Mouse (Mus musculus) limb, embryonic 15.5 days (tissue): Measurements from ENCODE around the gene Magea6. TPM values are rescaled to one million over a fixed set of nuclear protein-coding genes. Genes with fewer than 3 reads are reported as not detected.
"Not testable (repeated sequence)": the region's sequence is repeated elsewhere in the genome, so short reads cannot be mapped to it uniquely, and the experiment has no call there.

Experiments
- ATAC-seq: fragments of 200-750 bp; cut with Nextera tagmentation; 2 replicates; pipeline ENCODE4 v1.8.0; 2017; ENCODE audit warnings: low read depth, moderate TSS enrichment; ENCODE audit not compliant: insufficient number of reproducible peaks, low FRiP score, low TSS enrichment
- H3K27ac ChIP-seq: fragments of 300-500 bp; sonication (generic); 2 replicates; pipeline ENCODE4 v1.5.1; 2015; ENCODE audit warnings: moderate library complexity, mild to moderate bottlenecking, inconsistent platforms
- H3K27me3 ChIP-seq: fragments of 300-500 bp; sonication (generic); 2 replicates; pipeline ENCODE4 v1.6.1; 2015; ENCODE audit warnings: inconsistent platforms
- H3K36me3 ChIP-seq: fragments of 300-500 bp; sonication (generic); 2 replicates; pipeline ENCODE4 v1.6.1; 2015; ENCODE audit warnings: inconsistent platforms
- H3K4me1 ChIP-seq: fragments of 300-500 bp; sonication (generic); 2 replicates; pipeline ENCODE4 v1.6.1; 2015; ENCODE audit warnings: inconsistent platforms
- H3K4me2 ChIP-seq: fragments of 300-500 bp; sonication (generic); 2 replicates; pipeline ENCODE4 v1.6.1; 2015; ENCODE audit warnings: mild to moderate bottlenecking, inconsistent platforms
- H3K4me3 ChIP-seq: fragments of 300-500 bp; sonication (generic); 2 replicates; pipeline ENCODE4 v1.5.1; 2015; ENCODE audit warnings: mild to moderate bottlenecking, inconsistent platforms
- H3K9ac ChIP-seq: fragments of 300-500 bp; sonication (generic); 2 replicates; pipeline ENCODE4 v1.6.1; 2015; ENCODE audit warnings: inconsistent platforms
- H3K9me3 ChIP-seq: fragments of 300-500 bp; sonication (generic); 2 replicates; pipeline ENCODE4 v1.6.1; 2016; ENCODE audit warnings: inconsistent platforms
- WGBS: fragments of 180-500 bp; shearing (Covaris S2); methylation state at CpG from one replicate; pipeline ENCODE4 v1.1.7; 2015; 5-methylcytosine and 5-hydroxymethylcytosine counted together
- polyA plus RNA-seq: library from polyadenylated mRNA; unstranded; fragments of >200 nt; fragmentation: Nextera tagmentation; extraction: Ambion mirVana; gene quantifications from 2 replicates; pipeline ENCODE4 v1.2.1, GENCODE M21; 2015

Magea6 gene
- polyA plus RNA-seq: not detected in 2 replicates

DNA sequence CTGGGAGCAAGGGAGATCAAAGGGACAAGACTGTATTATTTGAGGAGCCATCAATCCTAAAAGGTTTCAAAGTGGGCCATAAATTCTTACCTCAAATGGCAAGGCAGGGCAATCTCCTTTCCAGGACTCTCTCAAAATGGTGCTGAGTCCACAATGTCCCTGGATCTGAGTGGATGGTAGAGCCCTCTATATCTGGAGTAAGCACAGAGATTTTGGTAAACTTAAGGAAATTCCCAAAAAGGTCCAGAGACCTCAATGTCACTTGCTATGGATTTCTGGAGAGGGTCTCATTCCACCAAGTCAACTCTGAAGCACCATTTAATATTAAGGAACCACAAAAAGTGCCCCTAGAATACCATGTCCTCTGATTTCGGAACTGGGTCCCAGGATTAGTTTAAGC lies at the start of gene Magea6:
Gene Magea6, minus strand, starts transcription at position 101 of the 400 bp plus-strand sequence.
- not testable (repeated sequence) for H3K27me3 ChIP-seq, H3K27ac ChIP-seq, H3K4me3 ChIP-seq, H3K9ac ChIP-seq, H3K36me3 ChIP-seq, H3K9me3 ChIP-seq, ATAC-seq, H3K4me1 ChIP-seq, H3K4me2 ChIP-seq
- 57% methylated on average over 1 of the region's 1 CpGs for WGBS

DNA sequence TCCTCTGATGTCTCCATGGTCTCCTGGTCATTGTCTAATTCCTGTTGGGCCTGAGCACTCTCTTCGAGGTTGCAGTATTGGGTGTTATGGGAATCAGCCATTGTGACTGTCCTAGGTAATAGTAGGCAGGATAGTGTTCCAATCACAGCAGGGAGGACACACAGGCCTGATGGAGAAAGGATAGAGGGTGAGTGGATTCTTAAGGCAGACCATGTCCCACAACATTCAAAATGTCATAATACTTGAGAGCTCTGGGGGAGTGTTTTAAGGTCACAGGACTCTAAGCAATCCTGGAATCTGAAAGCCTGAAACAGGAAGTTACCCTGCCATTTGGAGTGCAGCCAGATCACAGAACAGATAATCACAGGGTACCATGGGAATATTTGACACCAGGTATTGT lies 13.6 kb upstream of the Magea6 start, which contains the start of gene Magea3:
Gene Magea3, minus strand, starts transcription at position 101 of the 400 bp plus-strand sequence.
- 75% methylated on average over 1 of the region's 1 CpGs for WGBS
- not testable (repeated sequence) for H3K9ac ChIP-seq, H3K36me3 ChIP-seq, ATAC-seq, H3K4me2 ChIP-seq, H3K9me3 ChIP-seq, H3K4me1 ChIP-seq, H3K27me3 ChIP-seq, H3K4me3 ChIP-seq, H3K27ac ChIP-seq

DNA sequence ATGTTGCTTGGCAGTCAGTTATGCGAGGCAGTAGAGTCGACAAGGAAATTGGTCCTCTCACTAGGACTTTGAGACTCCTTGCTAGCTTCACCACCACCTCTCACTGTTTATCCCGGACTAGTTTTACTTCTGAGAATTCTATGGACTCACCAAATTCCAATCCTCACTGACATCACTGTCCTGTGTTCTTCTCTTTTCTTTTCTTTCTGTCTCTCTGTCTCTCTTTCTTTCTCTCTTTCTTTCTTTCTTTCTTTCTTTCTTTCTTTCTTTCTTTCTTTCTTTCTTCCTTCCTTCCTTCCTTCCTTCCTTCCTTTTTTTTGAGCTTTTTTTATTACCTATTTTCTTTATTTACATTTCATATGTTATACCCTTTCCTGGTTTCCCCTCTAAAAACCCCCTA lies 45.6 kb downstream of the Magea6 start, which contains the start of gene Cldn34b1:
Gene Cldn34b1, minus strand, starts transcription at position 101 of the 400 bp plus-strand sequence.
- H3K27ac ChIP-seq, H3K4me1 ChIP-seq, H3K4me3 ChIP-seq, H3K4me2 ChIP-seq, H3K9ac ChIP-seq, H3K36me3 ChIP-seq, ATAC-seq, H3K9me3 ChIP-seq, H3K27me3 ChIP-seq: not testable (repeated sequence)
- 87% methylated on average over 3 of the region's 3 CpGs for WGBS

Other genes with a start within 250 kb of the Magea6 start
- not detected in 2 replicates for gene Cldn34b1, start 45.7 kb downstream of the Magea6 start, polyA plus RNA-seq
- gene Magea3, start 13.5 kb upstream of the Magea6 start, polyA plus RNA-seq: not detected in 2 replicates
- gene Magea8, start 59.9 kb upstream of the Magea6 start, polyA plus RNA-seq: not detected in 2 replicates
- gene Magea5, start 127.2 kb upstream of the Magea6 start, polyA plus RNA-seq: not detected in 2 replicates
- gene Magea1, start 153.8 kb upstream of the Magea6 start, polyA plus RNA-seq: not detected in 2 replicates
- not detected in 2 replicates for gene Magea2, start 157.7 kb upstream of the Magea6 start, polyA plus RNA-seq
- not detected in 2 replicates for gene Cldn34b2, start 192.4 kb upstream of the Magea6 start, polyA plus RNA-seq